ENCODE assay signal across 8 mouse cellular contexts in genomic region chr5:53591683-53592050, GRCm38 (mm10).
DNase-seq lines count a peak whose midpoint lies in the region; ATAC-seq and TF ChIP-seq lines count a peak whose summit lies in the region.

No protein-coding gene starts in this region.

- no peak for DNase-seq in testis, postnatal 10 days (ENCODE audit: low spot score)
- peak; percentile 17 for DNase-seq in stomach, postnatal 0 days (ENCODE audit: low spot score)
- no peak for DNase-seq in right cerebral cortex, postnatal 10 days (ENCODE audit: low spot score in 2 of 2)
- no peak for DNase-seq in ovary, postnatal 10 days (ENCODE audit: low spot score)

- peaks cover 11% of the 10 kb centered on the region for H3K27me3 ChIP-seq in erythroblast, embryonic 14.5 days (ENCODE audit: control insufficient read depth)
- no peaks in the 10 kb centered on the region for H3K27me3 ChIP-seq in testis, adult 2 months (ENCODE audit: control insufficient read depth, insufficient read depth, low read length)
- H3K27me3 ChIP-seq in limb, embryonic 15.5 days, result no peaks in the 10 kb centered on the region
- no peaks in the 10 kb centered on the region for H3K27me3 ChIP-seq in stomach, postnatal 0 days (ENCODE audit: control insufficient read depth, insufficient read depth, low read length)

- no peak for TF ChIP-seq POLR2A in testis, adult 2 months (IDR thresholded peaks at IDR 0.05; ENCODE audit: control insufficient read depth, low read depth, low read length)

- H3K9me3 ChIP-seq in erythroblast, embryonic 14.5 days (ENCODE audit: control insufficient read depth, low read length), result no peaks in the 10 kb centered on the region
- H3K9me3 ChIP-seq in limb, embryonic 15.5 days, result no peaks in the 10 kb centered on the region
- no peaks in the 10 kb centered on the region for H3K9me3 ChIP-seq in stomach, postnatal 0 days (ENCODE audit: control insufficient read depth, low read length)

- H3K27ac ChIP-seq in testis, adult 2 months (ENCODE audit: control insufficient read depth, insufficient read depth, low read depth, low read length), result peak overlapping the region; percentile 1; the same call in 1 of the 2 replicates
- H3K27ac ChIP-seq in limb, embryonic 15.5 days, result no peak overlapping the region; the same call in 1 of the 2 replicates
- H3K27ac ChIP-seq in stomach, postnatal 0 days (replicated peaks), result no peak overlapping the region

- WGBS in limb, embryonic 15.5 days, result 3% methylated on average over 8 of the region's 8 CpGs
- WGBS in stomach, postnatal 0 days, result 5% methylated on average over 8 of the region's 8 CpGs

- TF ChIP-seq CTCF in testis, adult 2 months (IDR thresholded peaks at IDR 0.05; ENCODE audit: control insufficient read depth, insufficient read depth, insufficient replicate concordance, low read depth, low read length), result no peak
- TF ChIP-seq CTCF in stomach, postnatal 0 days (IDR thresholded peaks at IDR 0.05; ENCODE audit: low read depth), result peak; percentile 45

- H3K4me3 ChIP-seq in erythroblast, embryonic 14.5 days (replicated peaks), result peak overlapping the region; percentile 86
- peak overlapping the region; percentile 95 for H3K4me3 ChIP-seq in testis, adult 2 months (ENCODE audit: control insufficient read depth, low read depth, low read length)
- peak overlapping the region; percentile 89 for H3K4me3 ChIP-seq in limb, embryonic 15.5 days
- H3K4me3 ChIP-seq in stomach, postnatal 0 days (ENCODE audit: low read depth, low read length), result peak overlapping the region; percentile 90

- no peak for TF ChIP-seq EP300 in stomach, postnatal 0 days (optimal IDR thresholded peaks at IDR 0.05)

- H3K9ac ChIP-seq in limb, embryonic 15.5 days, result peak overlapping the region; percentile 98
- peak overlapping the region; percentile 96 for H3K9ac ChIP-seq in stomach, postnatal 0 days (ENCODE audit: low read length)

- peak overlapping the region; percentile 64 for H3K4me2 ChIP-seq in limb, embryonic 15.5 days
- peak overlapping the region; percentile 97 for H3K4me2 ChIP-seq in stomach, postnatal 0 days (replicated peaks; ENCODE audit: low read depth)

- ATAC-seq in erythroblast, adult 5-6 weeks (replicated peaks; ENCODE audit: low FRiP score, poor library complexity, severe bottlenecking), result no peak
- ATAC-seq in limb, embryonic 15.5 days (ENCODE audit: insufficient number of reproducible peaks, low FRiP score, low TSS enrichment, low read depth), result no peak
- ATAC-seq in stomach, postnatal 0 days (ENCODE audit: low FRiP score, low TSS enrichment), result no peak

- H3K36me3 ChIP-seq in erythroblast, embryonic 14.5 days (ENCODE audit: control insufficient read depth), result no peaks in the 10 kb centered on the region
- no peaks in the 10 kb centered on the region for H3K36me3 ChIP-seq in testis, adult 2 months (ENCODE audit: control insufficient read depth, insufficient read depth, low read length)
- no peaks in the 10 kb centered on the region for H3K36me3 ChIP-seq in limb, embryonic 15.5 days
- H3K36me3 ChIP-seq in stomach, postnatal 0 days (ENCODE audit: control insufficient read depth, insufficient read depth, low read length), result no peaks in the 10 kb centered on the region

- peaks cover 35% of the 10 kb centered on the region for H3K4me1 ChIP-seq in erythroblast, embryonic 14.5 days (ENCODE audit: control insufficient read depth)
- peaks cover 17% of the 10 kb centered on the region for H3K4me1 ChIP-seq in testis, adult 2 months (ENCODE audit: control insufficient read depth, insufficient read depth, low read length)
- peaks cover 29% of the 10 kb centered on the region for H3K4me1 ChIP-seq in limb, embryonic 15.5 days
- H3K4me1 ChIP-seq in stomach, postnatal 0 days (replicated peaks; ENCODE audit: control insufficient read depth, insufficient read depth), result no peaks in the 10 kb centered on the region
